Mouse (Mus musculus) liver, adult 2 months (tissue): ENCODE results near the gene Sel1l. TPM values are rescaled to one million over a fixed set of nuclear protein-coding genes. Genes with fewer than 3 reads are reported as not detected.

Source experiments
- DNase-seq: peaks from one replicate; pipeline ENCODE4 v3.0.0-alpha.2; 2011; ENCODE audit warnings: low read depth, low spot score; ENCODE audit errors: extremely low read depth
- H3K27ac ChIP-seq: fragments of 200-500 bp; replicated peaks from 2 replicates; pipeline ENCODE4 v1.5.1; 2012; ENCODE audit warnings: low read depth, mild to moderate bottlenecking, control low read depth, inconsistent platforms, low read length; ENCODE audit not compliant: insufficient read depth
- H3K27me3 ChIP-seq: fragments of 200-500 bp; 2 replicates; pipeline ENCODE4 v1.6.1; 2012; ENCODE audit warnings: mild to moderate bottlenecking, moderate library complexity, low read length, inconsistent platforms; ENCODE audit not compliant: control insufficient read depth, insufficient read depth
- H3K36me3 ChIP-seq: fragments of 200-500 bp; 2 replicates; pipeline ENCODE4 v1.6.1; 2012; ENCODE audit warnings: low read length, inconsistent platforms; ENCODE audit not compliant: control insufficient read depth, insufficient read depth
- H3K4me1 ChIP-seq: fragments of 200-500 bp; 2 replicates; pipeline ENCODE4 v1.6.1; 2011; ENCODE audit warnings: low read length; ENCODE audit not compliant: control insufficient read depth, insufficient read depth
- H3K4me3 ChIP-seq: fragments of 200-500 bp; 2 replicates; pipeline ENCODE4 v1.5.1; 2011; ENCODE audit warnings: low read depth, mild to moderate bottlenecking, control low read depth, low read length, moderate library complexity; ENCODE audit not compliant: insufficient read depth
- H3K79me2 ChIP-seq: fragments of 200-500 bp; 2 replicates; pipeline ENCODE4 v1.6.1; 2012; ENCODE audit warnings: inconsistent platforms, mild to moderate bottlenecking, low read length, moderate library complexity; ENCODE audit not compliant: control insufficient read depth, insufficient read depth
- H3K9ac ChIP-seq: fragments of 200-500 bp; 2 replicates; pipeline ENCODE4 v1.6.1; 2012; ENCODE audit warnings: low read depth, mild to moderate bottlenecking, control low read depth, inconsistent platforms, low read length
- CTCF ChIP-seq: fragments of 200-500 bp; IDR thresholded peaks from 2 replicates; pipeline ENCODE4 v1.5.1; 2011; ENCODE audit warnings: low read depth, low read length, control low read depth
- POLR2A ChIP-seq: fragments of 200-500 bp; IDR thresholded peaks from 2 replicates; pipeline ENCODE4 v1.6.1; 2011; ENCODE audit warnings: low read length, control low read depth; ENCODE audit not compliant: insufficient read depth; ENCODE audit errors: extremely low read depth
- WGBS: fragments of 180-500 bp; shearing (Covaris S2); methylation state at CpG from one replicate; pipeline ENCODE4 v1.1.7; 2018; 5-methylcytosine and 5-hydroxymethylcytosine counted together
- polyA plus RNA-seq: library from polyadenylated mRNA; depleted of rRNA; stranded (reverse); fragments of >200 nt; gene quantifications from 2 replicates; pipeline ENCODE4 v1.2.3, GENCODE M21; 2012
- total RNA-seq: library from RNA; depleted of rRNA; stranded (reverse); fragments of >200 nt; gene quantifications from 2 replicates; pipeline ENCODE4 v1.2.3, GENCODE M21; 2014

Gene Sel1l
- total and polyA plus RNA-seq, 2 experiments, result 37.7 to 97.2 TPM

GRCm38 (mm10) chr12:91877646-91878045 lies 28.7 kb upstream of the Sel1l start:
- WGBS, result 42% methylated on average over 5 of the region's 5 CpGs
- no peak overlapping the region for H3K27ac ChIP-seq
- peak; percentile 17 for DNase-seq
- TF ChIP-seq POLR2A (no peak), CTCF (peak; percentile 47)
- H3K27me3 ChIP-seq, result no peaks in the 10 kb centered on the region
- H3K9ac ChIP-seq, result no peak overlapping the region
- no peaks in the 10 kb centered on the region for H3K79me2 ChIP-seq
- no peak overlapping the region for H3K4me3 ChIP-seq
- H3K36me3 ChIP-seq, result no peaks in the 10 kb centered on the region
- H3K4me1 ChIP-seq, result no peaks in the 10 kb centered on the region

- Histone ChIP-seq H3K4me3 (no peak overlapping the region), H3K79me2 (no peaks in the 10 kb centered on the region), H3K9ac (no peak overlapping the region), H3K27me3 (no peaks in the 10 kb centered on the region), H3K4me1 (no peaks in the 10 kb centered on the region), H3K27ac (no peak overlapping the region), H3K36me3 (no peaks in the 10 kb centered on the region)
- no peak for TF ChIP-seq CTCF
- no peak for TF ChIP-seq POLR2A
- no peak for DNase-seq
- WGBS, result 95% methylated on average over 11 of the region's 11 CpGs
Measured at GRCm38 (mm10) chr12:91870671-91871070, 21.7 kb upstream of the Sel1l start.

GRCm38 (mm10) chr12:91869352-91869751 lies 20.4 kb upstream of the Sel1l start:
- no peak overlapping the region for H3K27ac ChIP-seq
- no peaks in the 10 kb centered on the region for H3K79me2 ChIP-seq
- H3K4me3 ChIP-seq, result no peak overlapping the region
- TF ChIP-seq CTCF (no peak), POLR2A (no peak)
- no peaks in the 10 kb centered on the region for H3K4me1 ChIP-seq
- H3K27me3 ChIP-seq, result no peaks in the 10 kb centered on the region
- no peaks in the 10 kb centered on the region for H3K36me3 ChIP-seq
- no peak overlapping the region for H3K9ac ChIP-seq
- no peak for DNase-seq
- 82% methylated on average over 4 of the region's 4 CpGs for WGBS

- H3K27ac ChIP-seq, result no peak overlapping the region
- H3K4me1 ChIP-seq, result no peaks in the 10 kb centered on the region
- no peak for DNase-seq
- H3K9ac ChIP-seq, result no peak overlapping the region
- no peak overlapping the region for H3K4me3 ChIP-seq
- TF ChIP-seq POLR2A (no peak), CTCF (no peak)
- H3K27me3 ChIP-seq, result no peaks in the 10 kb centered on the region
- WGBS, result 38% methylated on average over 8 of the region's 8 CpGs
- no peaks in the 10 kb centered on the region for H3K79me2 ChIP-seq
- H3K36me3 ChIP-seq, result no peaks in the 10 kb centered on the region
Measured at GRCm38 (mm10) chr12:91854330-91854729, 5.4 kb upstream of the Sel1l start.

- peak overlapping the region; percentile 95 for H3K27ac ChIP-seq
- no peaks in the 10 kb centered on the region for H3K36me3 ChIP-seq
- no peaks in the 10 kb centered on the region for H3K27me3 ChIP-seq
- no peak for TF ChIP-seq CTCF
- TF ChIP-seq POLR2A, result peak; percentile 34; the same call in 1 of the 2 replicates
- WGBS, result 1% methylated on average over 33 of the region's 33 CpGs
- peak overlapping the region; percentile 93 for H3K9ac ChIP-seq
- H3K4me3 ChIP-seq, result peak overlapping the region; percentile 92
- DNase-seq, result peak; percentile 94
- peaks cover 11% of the 10 kb centered on the region for H3K79me2 ChIP-seq
- peaks cover 16% of the 10 kb centered on the region for H3K4me1 ChIP-seq
Measured at GRCm38 (mm10) chr12:91848394-91849044, 438 bp downstream of the Sel1l start.

- no peaks in the 10 kb centered on the region for H3K27me3 ChIP-seq
- no peak overlapping the region for H3K4me3 ChIP-seq
- DNase-seq, result peak; percentile 17
- H3K79me2 ChIP-seq, result peaks cover 11% of the 10 kb centered on the region
- WGBS, result 58% methylated on average over 6 of the region's 6 CpGs
- H3K27ac ChIP-seq, result 0 out of 2 replicates have a peak overlapping the region, but pooled peaks have one; percentile 7
- no peak overlapping the region for H3K9ac ChIP-seq
- TF ChIP-seq POLR2A, result no peak
- no peak for TF ChIP-seq CTCF
- peaks cover 17% of the 10 kb centered on the region for H3K36me3 ChIP-seq
- peaks cover 16% of the 10 kb centered on the region for H3K4me1 ChIP-seq
Measured at GRCm38 (mm10) chr12:91846038-91846437, 2.9 kb downstream of the Sel1l start.
